Mouse (Mus musculus) kidney, embryonic 16.5 days (tissue): ENCODE data around the gene Rock2. TPM values are rescaled to one million over a fixed set of nuclear protein-coding genes. Genes with fewer than 3 reads are reported as not detected.

ENCODE experiments used
- ATAC-seq: fragments of 200-750 bp; cut with Nextera tagmentation; 2 replicates; pipeline ENCODE4 v1.8.0; 2017; ENCODE audit warnings: moderate TSS enrichment; ENCODE audit not compliant: low FRiP score, low TSS enrichment
- H3K27ac ChIP-seq: fragments of 300-500 bp; sonication (generic); 2 replicates; pipeline ENCODE4 v1.5.1; 2014; ENCODE audit warnings: low read length
- H3K27me3 ChIP-seq: fragments of 300-500 bp; sonication (generic); 2 replicates; pipeline ENCODE4 v1.6.1; 2014; ENCODE audit warnings: low read length, control low read depth, mixed read lengths; ENCODE audit not compliant: insufficient read depth
- H3K36me3 ChIP-seq: fragments of 300-500 bp; sonication (generic); 2 replicates; pipeline ENCODE4 v1.6.1; 2014; ENCODE audit warnings: low read length, control low read depth, mixed read lengths; ENCODE audit not compliant: insufficient read depth
- H3K4me1 ChIP-seq: fragments of 300-500 bp; sonication (generic); 2 replicates; pipeline ENCODE4 v1.6.1; 2014; ENCODE audit warnings: low read length, control low read depth, mixed read lengths; ENCODE audit not compliant: insufficient read depth
- H3K4me2 ChIP-seq: fragments of 300-500 bp; sonication (generic); replicated peaks from 2 replicates; pipeline ENCODE4 v1.6.1; 2014; ENCODE audit warnings: low read depth, low read length
- H3K4me3 ChIP-seq: fragments of 300-500 bp; sonication (generic); 2 replicates; pipeline ENCODE4 v1.5.1; 2014; ENCODE audit warnings: mild to moderate bottlenecking, low read length
- H3K9ac ChIP-seq: fragments of 300-500 bp; sonication (generic); replicated peaks from 2 replicates; pipeline ENCODE4 v1.6.1; 2014; ENCODE audit warnings: low read length
- H3K9me3 ChIP-seq: fragments of 300-500 bp; sonication (generic); 2 replicates; pipeline ENCODE4 v1.6.1; 2016; ENCODE audit warnings: low read length, control low read depth
- WGBS: fragments of 180-500 bp; shearing (Covaris S2); extraction: QIAGEN DNeasy Blood & Tissue Kit; methylation state at CpG from one replicate; pipeline ENCODE4 v1.1.7; 2014; 5-methylcytosine and 5-hydroxymethylcytosine counted together
- polyA plus RNA-seq: library from polyadenylated mRNA; unstranded; fragments of >200 nt; fragmentation: Nextera tagmentation; extraction: Ambion mirVana; gene quantifications from 2 replicates; pipeline ENCODE4 v1.2.1, GENCODE M21; 2015

Gene Rock2
- polyA plus RNA-seq, 1 experiment from 2014 or later: 10.6 TPM

DNA sequence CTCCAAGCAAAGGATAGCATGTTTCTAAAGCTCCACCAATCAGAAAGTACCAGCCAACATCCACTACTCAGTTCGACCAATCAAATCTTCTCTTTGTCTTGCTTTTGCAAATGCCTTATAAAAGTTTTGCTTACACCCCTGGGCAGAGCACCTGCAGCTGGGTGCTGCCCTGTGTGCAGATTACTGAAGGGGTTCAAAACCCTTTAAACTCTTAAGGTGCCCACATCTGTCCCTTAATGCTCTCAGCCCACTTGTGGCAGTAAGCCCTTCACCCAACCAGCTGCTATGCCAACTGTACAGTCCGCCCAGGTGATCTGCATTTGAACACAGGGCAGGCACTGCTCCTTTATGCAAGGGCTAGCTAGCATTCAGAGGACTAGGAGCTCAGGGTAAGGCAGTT lies 34.9 kb upstream of the Rock2 start:
- Histone ChIP-seq H3K27me3 (no peaks in the 10 kb centered on the region), H3K9me3 (no peaks in the 10 kb centered on the region), H3K4me1 (no peaks in the 10 kb centered on the region), H3K27ac (no peak overlapping the region), H3K4me3 (no peak overlapping the region), H3K36me3 (no peaks in the 10 kb centered on the region), H3K4me2 (no peak overlapping the region), H3K9ac (no peak overlapping the region)
- 85% methylated on average over 2 of the region's 2 CpGs for WGBS
- ATAC-seq: no peak

- H3K27me3 ChIP-seq: no peaks in the 10 kb centered on the region
- WGBS: 61% methylated on average over 1 of the region's 1 CpGs
- no peaks in the 10 kb centered on the region for H3K9me3 ChIP-seq
- H3K4me1 ChIP-seq: no peaks in the 10 kb centered on the region
- H3K27ac ChIP-seq: peak overlapping the region; percentile 56
- H3K4me3 ChIP-seq: no peak overlapping the region
- no peak overlapping the region for H3K4me2 ChIP-seq
- ATAC-seq: no peak
- no peak overlapping the region for H3K9ac ChIP-seq
- H3K36me3 ChIP-seq: no peaks in the 10 kb centered on the region
Observed at GRCm38 (mm10) chr12:16860533-16860932, 34.2 kb upstream of the Rock2 start.

DNA sequence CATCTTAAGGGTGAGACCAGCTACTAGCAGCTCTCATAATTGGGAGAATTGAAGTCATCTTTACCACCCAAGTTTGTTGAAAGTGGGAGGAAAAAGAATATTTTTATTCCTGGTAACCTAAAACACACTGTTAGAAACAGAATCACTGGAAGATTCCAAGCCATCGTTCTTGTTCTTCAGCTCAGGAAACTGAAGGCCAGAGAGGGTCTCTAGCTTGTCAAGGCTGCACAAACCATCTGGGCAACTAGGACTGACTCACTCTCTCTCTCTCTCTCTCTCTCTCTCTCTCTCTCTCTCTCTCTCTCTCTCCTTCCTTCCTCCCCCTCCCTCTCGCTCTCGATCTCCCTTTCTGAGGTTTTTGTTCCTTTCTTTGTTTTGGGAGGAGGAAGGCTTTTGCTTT lies 33.7 kb upstream of the Rock2 start:
- ATAC-seq: peak; percentile 62; the same call in 1 of the 2 replicates
- WGBS: 12% methylated on average over 3 of the region's 3 CpGs
- Histone ChIP-seq H3K27me3 (no peaks in the 10 kb centered on the region), H3K4me1 (peaks cover 3% of the 10 kb centered on the region), H3K9me3 (no peaks in the 10 kb centered on the region), H3K4me3 (no peak overlapping the region), H3K27ac (peak overlapping the region; percentile 56), H3K36me3 (no peaks in the 10 kb centered on the region), H3K9ac (no peak overlapping the region), H3K4me2 (no peak overlapping the region)

DNA sequence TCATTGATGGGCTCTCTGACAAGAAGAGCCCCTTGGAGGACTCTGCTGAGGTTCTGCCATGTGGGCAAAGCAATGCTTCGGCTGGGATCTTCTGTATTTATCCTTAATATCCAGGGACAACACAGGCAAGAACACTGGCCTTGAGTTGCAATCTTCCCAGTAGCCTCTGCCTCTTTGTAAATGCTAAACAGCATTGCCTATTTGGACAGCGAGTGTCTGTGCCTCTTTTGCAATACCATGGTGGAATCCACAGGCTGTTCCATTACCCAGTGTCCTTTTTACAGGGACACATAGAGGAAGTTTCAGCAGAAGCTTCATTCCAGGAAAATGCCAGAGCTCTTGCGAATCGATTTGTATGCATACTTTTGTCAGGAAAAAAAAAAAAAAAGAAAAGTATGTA lies 30.2 kb upstream of the Rock2 start:
- no peak overlapping the region for H3K4me2 ChIP-seq
- H3K9ac ChIP-seq: no peak overlapping the region
- no peaks in the 10 kb centered on the region for H3K27me3 ChIP-seq
- no peak for ATAC-seq
- H3K36me3 ChIP-seq: no peaks in the 10 kb centered on the region
- H3K27ac ChIP-seq: no peak overlapping the region
- H3K4me3 ChIP-seq: no peak overlapping the region
- 84% methylated on average over 4 of the region's 4 CpGs for WGBS
- peaks cover 20% of the 10 kb centered on the region for H3K4me1 ChIP-seq
- H3K9me3 ChIP-seq: no peaks in the 10 kb centered on the region

DNA sequence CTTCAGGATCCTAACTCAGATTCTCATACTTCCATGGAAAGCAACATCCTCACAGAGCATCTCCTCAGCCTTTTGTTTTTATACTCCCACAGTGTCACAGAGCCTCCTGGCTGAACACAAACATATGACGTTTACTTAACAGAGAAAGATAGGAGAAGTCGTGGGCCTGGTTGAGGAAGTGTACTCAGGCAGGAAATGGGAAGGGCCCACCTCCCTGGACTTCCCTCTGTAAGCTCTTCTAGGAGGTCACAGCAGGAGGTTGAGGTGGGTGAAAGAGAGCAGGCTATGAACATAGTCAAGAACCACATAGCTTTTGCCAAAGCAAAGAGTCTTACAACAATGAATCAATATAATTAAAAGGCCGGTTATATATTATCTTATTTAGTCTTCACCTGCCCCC lies 28.8 kb upstream of the Rock2 start:
- Histone ChIP-seq H3K9me3 (no peaks in the 10 kb centered on the region), H3K27ac (peak overlapping the region; percentile 62), H3K36me3 (no peaks in the 10 kb centered on the region), H3K27me3 (no peaks in the 10 kb centered on the region), H3K4me1 (peaks cover 34% of the 10 kb centered on the region), H3K4me2 (no peak overlapping the region), H3K4me3 (no peak overlapping the region), H3K9ac (no peak overlapping the region)
- peak; percentile 40; the same call in 1 of the 2 replicates for ATAC-seq
- 26% methylated on average over 3 of the region's 3 CpGs for WGBS

- no peaks in the 10 kb centered on the region for H3K27me3 ChIP-seq
- no peaks in the 10 kb centered on the region for H3K36me3 ChIP-seq
- H3K4me3 ChIP-seq: no peak overlapping the region
- peak; percentile 32; the same call in 1 of the 2 replicates for ATAC-seq
- H3K27ac ChIP-seq: peak overlapping the region; percentile 62
- WGBS: 7% methylated on average over 3 of the region's 3 CpGs
- H3K4me2 ChIP-seq: no peak overlapping the region
- no peaks in the 10 kb centered on the region for H3K9me3 ChIP-seq
- peaks cover 37% of the 10 kb centered on the region for H3K4me1 ChIP-seq
- no peak overlapping the region for H3K9ac ChIP-seq
Observed at GRCm38 (mm10) chr12:16866460-16866859, 28.2 kb upstream of the Rock2 start.

GRCm38 (mm10) chr12:16867306-16867705 lies 27.4 kb upstream of the Rock2 start:
- H3K36me3 ChIP-seq: no peaks in the 10 kb centered on the region
- ATAC-seq: no peak
- no peak overlapping the region for H3K9ac ChIP-seq
- H3K27ac ChIP-seq: no peak overlapping the region
- WGBS: 46% methylated on average over 7 of the region's 7 CpGs
- H3K4me2 ChIP-seq: no peak overlapping the region
- H3K4me1 ChIP-seq: peaks cover 37% of the 10 kb centered on the region
- no peaks in the 10 kb centered on the region for H3K9me3 ChIP-seq
- no peaks in the 10 kb centered on the region for H3K27me3 ChIP-seq
- no peak overlapping the region for H3K4me3 ChIP-seq

- no peak for ATAC-seq
- WGBS: 82% methylated on average over 6 of the region's 6 CpGs
- no peak overlapping the region for H3K27ac ChIP-seq
- no peak overlapping the region for H3K4me3 ChIP-seq
- no peaks in the 10 kb centered on the region for H3K27me3 ChIP-seq
- no peak overlapping the region for H3K4me2 ChIP-seq
- H3K4me1 ChIP-seq: peaks cover 42% of the 10 kb centered on the region
- no peaks in the 10 kb centered on the region for H3K9me3 ChIP-seq
- H3K36me3 ChIP-seq: no peaks in the 10 kb centered on the region
- no peak overlapping the region for H3K9ac ChIP-seq
Observed at GRCm38 (mm10) chr12:16868618-16869017, 26.1 kb upstream of the Rock2 start.

- peak overlapping the region; percentile 89; the same call in 1 of the 2 replicates for H3K27ac ChIP-seq
- no peaks in the 10 kb centered on the region for H3K36me3 ChIP-seq
- no peak overlapping the region for H3K9ac ChIP-seq
- no peaks in the 10 kb centered on the region for H3K27me3 ChIP-seq
- WGBS: 63% methylated on average over 8 of the region's 8 CpGs
- H3K4me2 ChIP-seq: no peak overlapping the region
- peaks cover 45% of the 10 kb centered on the region for H3K4me1 ChIP-seq
- ATAC-seq: no peak
- no peaks in the 10 kb centered on the region for H3K9me3 ChIP-seq
- H3K4me3 ChIP-seq: no peak overlapping the region
Observed at GRCm38 (mm10) chr12:16869091-16869778, 25.5 kb upstream of the Rock2 start.

GRCm38 (mm10) chr12:16869870-16870404 lies 24.8 kb upstream of the Rock2 start:
- Histone ChIP-seq H3K9me3 (no peaks in the 10 kb centered on the region), H3K36me3 (no peaks in the 10 kb centered on the region), H3K4me2 (no peak overlapping the region), H3K4me3 (no peak overlapping the region), H3K9ac (peak overlapping the region; percentile 36; the same call in 1 of the 2 replicates), H3K27me3 (no peaks in the 10 kb centered on the region), H3K27ac (peak overlapping the region; percentile 89), H3K4me1 (peaks cover 45% of the 10 kb centered on the region)
- peak; percentile 13; the same call in 1 of the 2 replicates for ATAC-seq
- 45% methylated on average over 9 of the region's 9 CpGs for WGBS
